Mouse (Mus musculus): ENCODE results near the gene H2afz. TPM values are rescaled to one million over a fixed set of nuclear protein-coding genes. Genes with fewer than 3 reads are reported as not detected.
"Not testable (repeated sequence)": the region's sequence is repeated elsewhere in the genome, so short reads cannot be mapped to it uniquely, and the experiment has no call there.

The H2afz gene
- polyA plus RNA-seq, 1 experiment from 2014 or later = 3,387 TPM

DNA sequence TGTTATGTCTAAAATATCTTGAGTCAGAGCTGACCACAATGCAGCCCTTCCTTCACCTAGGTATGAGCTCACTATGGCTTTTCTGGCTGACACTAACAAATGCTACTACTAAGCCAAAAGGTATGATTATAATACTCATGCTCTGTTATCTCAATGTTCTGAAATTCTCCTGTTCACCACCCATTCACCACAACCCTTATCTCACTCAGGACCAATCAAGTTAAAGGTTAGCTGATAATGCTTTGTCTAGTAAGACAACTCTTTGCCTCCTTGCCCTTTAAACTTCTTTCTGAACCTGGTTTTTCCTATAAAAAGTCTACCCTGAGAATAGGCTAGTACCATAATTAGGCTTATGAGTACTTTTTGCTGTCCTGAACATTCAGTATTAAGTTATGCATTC, 26.1 kb upstream of the H2afz start:
- Histone ChIP-seq H3K27me3 (ENCODE audit: control insufficient read depth, insufficient read depth, low read length) (no peaks in the 10 kb centered on the region), H3K4me1 (ENCODE audit: control insufficient read depth, insufficient read depth, low read length) (no peaks in the 10 kb centered on the region), H3K9me3 (ENCODE audit: control insufficient read depth, low read length) (no peaks in the 10 kb centered on the region), H3K27ac (ENCODE audit: low read depth, low read length) (no peak overlapping the region), H3K36me3 (ENCODE audit: control insufficient read depth, insufficient read depth, low read length) (no peaks in the 10 kb centered on the region), H3K4me2 (no peak overlapping the region), H3K9ac (ENCODE audit: low read length) (no peak overlapping the region), H3K4me3 (ENCODE audit: low read depth, low read length) (no peak overlapping the region)
- ATAC-seq (ENCODE audit: low FRiP score) (no peak), DNase-seq (ENCODE audit: low spot score, missing footprints) (no peak)

DNA sequence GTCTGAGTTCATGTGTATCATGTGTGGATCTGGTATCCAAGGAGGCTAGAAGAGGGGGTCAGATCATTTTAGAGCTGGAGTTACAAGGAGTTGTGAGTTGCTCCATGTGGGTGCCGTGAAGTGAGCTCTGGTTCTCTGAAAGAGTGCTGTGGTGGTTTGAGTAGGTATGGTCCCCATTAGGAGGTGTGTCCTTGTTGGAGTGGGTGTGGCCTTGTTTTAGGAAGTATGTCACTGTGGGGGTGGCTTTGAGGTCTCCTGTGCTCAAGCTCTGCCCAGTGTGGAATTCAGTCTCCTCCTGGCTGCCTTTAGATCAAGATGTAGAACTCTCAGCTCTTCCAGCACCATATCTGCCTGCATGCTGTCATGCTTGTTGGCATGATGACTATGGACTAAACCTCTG, 21.3 kb upstream of the H2afz start:
- Histone ChIP-seq H3K36me3 (ENCODE audit: control insufficient read depth, insufficient read depth, low read length) (no peaks in the 10 kb centered on the region), H3K27me3 (ENCODE audit: control insufficient read depth, insufficient read depth, low read length) (no peaks in the 10 kb centered on the region), H3K4me3 (ENCODE audit: low read depth, low read length) (no peak overlapping the region), H3K9me3 (ENCODE audit: control insufficient read depth, low read length) (no peaks in the 10 kb centered on the region), H3K4me2 (no peak overlapping the region), H3K4me1 (ENCODE audit: control insufficient read depth, insufficient read depth, low read length) (peaks cover under 1% of the 10 kb centered on the region; the same call in 1 of the 2 replicates), H3K27ac (ENCODE audit: low read depth, low read length) (no peak overlapping the region), H3K9ac (ENCODE audit: low read length) (no peak overlapping the region)
- WGBS = 90% methylated on average over 1 of the region's 1 CpGs
- ATAC-seq (ENCODE audit: low FRiP score) (no peak), DNase-seq (ENCODE audit: low spot score, missing footprints) (no peak)

DNA sequence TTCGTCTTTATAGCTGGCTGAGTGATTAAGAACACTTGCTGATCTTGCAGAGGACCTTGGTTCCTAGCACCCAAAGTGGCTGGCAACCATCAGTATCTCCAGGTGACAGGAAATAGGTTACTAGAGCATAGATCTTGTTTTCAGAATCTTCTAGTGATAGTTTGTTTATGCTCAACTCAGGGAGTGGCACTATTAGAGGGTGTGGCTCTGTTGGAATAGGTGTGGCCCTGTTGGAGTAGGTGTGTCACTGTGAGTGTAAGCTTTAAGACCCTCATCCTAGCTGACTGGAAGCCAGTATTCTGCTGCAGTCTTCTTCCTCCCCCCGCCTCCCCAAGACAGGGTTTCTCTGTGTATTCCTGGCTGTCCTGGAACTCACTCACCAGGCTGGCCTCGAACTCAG, 20.0 kb upstream of the H2afz start:
- no peaks in the 10 kb centered on the region for H3K27me3 ChIP-seq (ENCODE audit: control insufficient read depth, insufficient read depth, low read length)
- no peaks in the 10 kb centered on the region for H3K9me3 ChIP-seq (ENCODE audit: control insufficient read depth, low read length)
- WGBS = 86% methylated on average over 3 of the region's 3 CpGs
- no peak overlapping the region for H3K4me2 ChIP-seq
- no peak overlapping the region for H3K9ac ChIP-seq (ENCODE audit: low read length)
- DNase-seq (ENCODE audit: low spot score, missing footprints) = no peak
- peaks cover 2% of the 10 kb centered on the region; the same call in 1 of the 2 replicates for H3K4me1 ChIP-seq (ENCODE audit: control insufficient read depth, insufficient read depth, low read length)
- ATAC-seq (ENCODE audit: low FRiP score) = no peak
- H3K4me3 ChIP-seq (ENCODE audit: low read depth, low read length) = no peak overlapping the region
- no peak overlapping the region for H3K27ac ChIP-seq (ENCODE audit: low read depth, low read length)
- no peaks in the 10 kb centered on the region for H3K36me3 ChIP-seq (ENCODE audit: control insufficient read depth, insufficient read depth, low read length)

DNA sequence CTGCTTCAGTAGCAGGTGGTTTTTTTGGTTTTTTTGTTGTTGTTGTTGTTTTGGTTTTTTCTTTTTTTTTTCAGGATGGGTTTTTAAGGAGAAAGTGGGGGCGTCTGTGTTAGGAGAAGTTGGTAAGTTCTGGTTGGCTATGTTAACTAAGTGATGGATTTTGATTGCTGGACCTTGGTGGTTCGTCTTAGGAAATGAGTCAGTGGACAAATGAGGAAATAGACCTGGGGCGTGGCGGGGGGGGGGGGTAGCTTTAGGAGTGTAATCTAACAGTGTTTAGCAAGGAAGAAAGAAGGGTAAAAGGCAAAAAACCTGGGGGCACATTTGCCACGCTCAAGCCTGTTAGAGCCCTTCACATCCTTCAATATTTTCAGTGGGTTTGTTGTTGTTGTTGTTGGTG, 17.7 kb upstream of the H2afz start:
- Histone ChIP-seq H3K36me3 (ENCODE audit: control insufficient read depth, insufficient read depth, low read length) (no peaks in the 10 kb centered on the region), H3K4me3 (ENCODE audit: low read depth, low read length) (no peak overlapping the region), H3K4me1 (ENCODE audit: control insufficient read depth, insufficient read depth, low read length) (peaks cover 2% of the 10 kb centered on the region; the same call in 1 of the 2 replicates), H3K27me3 (ENCODE audit: control insufficient read depth, insufficient read depth, low read length) (no peaks in the 10 kb centered on the region), H3K27ac (ENCODE audit: low read depth, low read length) (no peak overlapping the region), H3K4me2 (no peak overlapping the region), H3K9ac (ENCODE audit: low read length) (no peak overlapping the region), H3K9me3 (ENCODE audit: control insufficient read depth, low read length) (no peaks in the 10 kb centered on the region)
- DNase-seq (ENCODE audit: low spot score, missing footprints) = no peak
- no peak for ATAC-seq (ENCODE audit: low FRiP score)
- WGBS = 83% methylated on average over 4 of the region's 5 CpGs

DNA sequence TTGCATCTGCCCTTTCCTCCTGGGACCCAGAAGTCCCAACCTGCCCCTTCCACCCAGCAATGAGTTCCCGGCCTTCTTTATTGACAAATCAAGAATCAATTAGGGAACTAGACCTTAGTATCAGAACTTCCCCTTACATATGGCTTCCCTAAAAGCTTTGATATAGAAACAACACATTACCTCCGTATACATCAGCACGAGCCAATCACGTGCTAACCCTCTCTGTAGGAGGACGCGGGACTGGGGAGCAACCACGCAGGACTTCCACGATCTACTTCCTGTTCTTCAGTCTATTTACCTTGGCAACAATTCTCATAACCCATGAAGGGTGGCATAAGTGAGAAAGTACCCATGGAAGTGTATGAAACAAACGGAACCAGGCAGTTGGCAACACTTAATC, 15.9 kb upstream of the H2afz start:
- H3K9ac ChIP-seq (ENCODE audit: low read length) = no peak overlapping the region
- 92% methylated on average over 9 of the region's 9 CpGs for WGBS
- no peak for DNase-seq (ENCODE audit: low spot score, missing footprints)
- H3K36me3 ChIP-seq (ENCODE audit: control insufficient read depth, insufficient read depth, low read length) = no peaks in the 10 kb centered on the region
- no peak overlapping the region for H3K4me2 ChIP-seq
- no peaks in the 10 kb centered on the region for H3K27me3 ChIP-seq (ENCODE audit: control insufficient read depth, insufficient read depth, low read length)
- no peaks in the 10 kb centered on the region for H3K9me3 ChIP-seq (ENCODE audit: control insufficient read depth, low read length)
- no peak for ATAC-seq (ENCODE audit: low FRiP score)
- peaks cover 2% of the 10 kb centered on the region; the same call in 1 of the 2 replicates for H3K4me1 ChIP-seq (ENCODE audit: control insufficient read depth, insufficient read depth, low read length)
- H3K27ac ChIP-seq (ENCODE audit: low read depth, low read length) = no peak overlapping the region
- no peak overlapping the region for H3K4me3 ChIP-seq (ENCODE audit: low read depth, low read length)

DNA sequence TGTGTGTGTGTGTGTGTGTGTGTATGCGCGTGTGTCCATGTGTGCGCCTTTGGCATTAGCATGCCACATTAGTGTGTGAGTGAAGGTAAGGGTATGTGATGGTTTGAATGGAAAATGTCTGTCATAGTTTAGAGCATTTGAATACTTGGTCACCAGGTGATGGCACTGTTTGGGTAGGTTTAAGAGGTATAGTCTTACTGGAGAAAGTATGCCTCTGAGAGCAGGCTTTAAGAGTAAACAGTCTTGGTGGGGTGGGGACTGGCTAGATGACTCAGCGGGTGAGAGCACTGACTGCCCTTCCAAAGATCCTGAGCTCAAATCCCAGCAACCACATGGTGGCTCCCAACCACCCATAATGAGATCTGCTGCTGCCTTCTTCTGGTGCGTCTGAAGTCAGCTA, 14.6 kb upstream of the H2afz start:
- H3K9me3 ChIP-seq (ENCODE audit: control insufficient read depth, low read length) = no peaks in the 10 kb centered on the region
- H3K4me2 ChIP-seq = no peak overlapping the region
- no peaks in the 10 kb centered on the region for H3K27me3 ChIP-seq (ENCODE audit: control insufficient read depth, insufficient read depth, low read length)
- no peak overlapping the region for H3K27ac ChIP-seq (ENCODE audit: low read depth, low read length)
- H3K4me1 ChIP-seq (ENCODE audit: control insufficient read depth, insufficient read depth, low read length) = peaks cover 2% of the 10 kb centered on the region; the same call in 1 of the 2 replicates
- H3K9ac ChIP-seq (ENCODE audit: low read length) = no peak overlapping the region
- H3K4me3 ChIP-seq (ENCODE audit: low read depth, low read length) = no peak overlapping the region
- no peak for DNase-seq (ENCODE audit: low spot score, missing footprints)
- ATAC-seq (ENCODE audit: low FRiP score) = no peak
- no peaks in the 10 kb centered on the region for H3K36me3 ChIP-seq (ENCODE audit: control insufficient read depth, insufficient read depth, low read length)
- WGBS = 88% methylated on average over 5 of the region's 5 CpGs

DNA sequence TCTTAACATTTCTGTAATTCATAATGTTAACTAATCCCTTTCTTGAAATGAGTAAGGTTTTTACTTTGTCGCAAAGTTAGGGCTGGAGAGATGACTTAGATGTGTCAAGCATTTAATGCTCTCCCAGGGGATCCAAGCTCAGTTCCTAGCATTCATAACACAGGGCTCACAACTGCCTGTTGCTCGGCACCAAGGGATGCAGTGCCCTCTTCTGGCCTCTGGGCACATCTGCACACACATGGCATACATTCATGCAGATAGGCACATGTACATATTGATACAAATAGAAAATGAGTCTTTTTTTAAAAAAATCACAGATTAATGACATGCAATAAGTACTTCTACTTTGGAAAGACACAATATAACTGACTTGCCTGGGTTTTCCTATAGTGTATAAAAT, 13.1 kb upstream of the H2afz start:
- Histone ChIP-seq H3K9ac (ENCODE audit: low read length) (no peak overlapping the region), H3K27me3 (ENCODE audit: control insufficient read depth, insufficient read depth, low read length) (no peaks in the 10 kb centered on the region), H3K4me2 (no peak overlapping the region), H3K4me1 (ENCODE audit: control insufficient read depth, insufficient read depth, low read length) (peaks cover 2% of the 10 kb centered on the region; the same call in 1 of the 2 replicates), H3K27ac (ENCODE audit: low read depth, low read length) (no peak overlapping the region), H3K9me3 (ENCODE audit: control insufficient read depth, low read length) (no peaks in the 10 kb centered on the region), H3K36me3 (ENCODE audit: control insufficient read depth, insufficient read depth, low read length) (no peaks in the 10 kb centered on the region), H3K4me3 (ENCODE audit: low read depth, low read length) (no peak overlapping the region)
- 92% methylated on average over 2 of the region's 2 CpGs for WGBS
- no peak for ATAC-seq (ENCODE audit: low FRiP score)
- DNase-seq (ENCODE audit: low spot score, missing footprints) = no peak

DNA sequence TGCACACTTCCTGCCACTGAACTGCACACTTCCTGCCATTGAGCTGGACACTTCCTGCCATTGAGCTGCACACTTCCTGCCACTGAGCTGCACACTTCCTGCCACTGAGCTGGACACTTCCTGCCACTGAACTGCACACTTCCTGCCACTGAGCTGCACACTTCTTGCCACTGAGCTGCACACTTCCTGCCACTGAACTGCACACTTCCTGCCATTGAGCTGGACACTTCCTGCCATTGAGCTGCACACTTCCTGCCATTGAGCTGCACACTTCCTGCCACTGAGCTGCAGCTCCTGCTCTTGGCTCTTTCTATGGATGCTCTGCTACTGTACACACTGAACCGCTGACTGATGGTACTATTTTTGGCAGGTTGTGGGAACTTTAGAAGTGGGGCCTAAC, 11.3 kb upstream of the H2afz start:
- not testable (repeated sequence) for H3K27ac ChIP-seq (ENCODE audit: low read depth, low read length); H3K36me3 ChIP-seq (ENCODE audit: control insufficient read depth, insufficient read depth, low read length); H3K9me3 ChIP-seq (ENCODE audit: control insufficient read depth, low read length); H3K27me3 ChIP-seq (ENCODE audit: control insufficient read depth, insufficient read depth, low read length); DNase-seq (ENCODE audit: low spot score, missing footprints); H3K4me3 ChIP-seq (ENCODE audit: low read depth, low read length); H3K4me1 ChIP-seq (ENCODE audit: control insufficient read depth, insufficient read depth, low read length); H3K9ac ChIP-seq (ENCODE audit: low read length); ATAC-seq (ENCODE audit: low FRiP score); H3K4me2 ChIP-seq
- 92% methylated on average over 1 of the region's 1 CpGs for WGBS

DNA sequence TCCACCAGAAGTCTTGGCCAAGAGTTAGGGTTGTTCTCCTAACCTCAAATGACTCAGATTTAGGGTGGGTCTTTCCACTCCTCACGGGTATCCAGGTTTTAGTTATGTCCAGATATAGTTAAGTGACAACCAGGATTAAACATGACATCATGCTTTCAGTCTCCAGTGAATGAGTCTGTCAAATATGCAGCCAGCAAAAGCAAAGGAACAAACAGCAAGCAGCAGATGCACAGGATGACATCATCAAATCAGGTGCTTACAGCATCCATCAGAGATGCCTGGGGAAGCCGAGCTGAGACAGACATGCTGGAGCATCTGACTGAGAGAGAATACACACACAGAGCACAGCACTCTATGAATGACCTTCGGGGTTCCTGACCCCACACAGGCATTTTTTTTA, 9.0 kb upstream of the H2afz start:
- H3K27me3 ChIP-seq (ENCODE audit: control insufficient read depth, insufficient read depth, low read length) = no peaks in the 10 kb centered on the region
- no peaks in the 10 kb centered on the region for H3K36me3 ChIP-seq (ENCODE audit: control insufficient read depth, insufficient read depth, low read length)
- no peak overlapping the region for H3K9ac ChIP-seq (ENCODE audit: low read length)
- H3K27ac ChIP-seq (ENCODE audit: low read depth, low read length) = no peak overlapping the region
- ATAC-seq (ENCODE audit: low FRiP score) = no peak
- 82% methylated on average over 3 of the region's 3 CpGs for WGBS
- H3K4me2 ChIP-seq = no peak overlapping the region
- no peaks in the 10 kb centered on the region for H3K4me1 ChIP-seq (ENCODE audit: control insufficient read depth, insufficient read depth, low read length)
- no peaks in the 10 kb centered on the region for H3K9me3 ChIP-seq (ENCODE audit: control insufficient read depth, low read length)
- no peak for DNase-seq (ENCODE audit: low spot score, missing footprints)
- H3K4me3 ChIP-seq (ENCODE audit: low read depth, low read length) = no peak overlapping the region

DNA sequence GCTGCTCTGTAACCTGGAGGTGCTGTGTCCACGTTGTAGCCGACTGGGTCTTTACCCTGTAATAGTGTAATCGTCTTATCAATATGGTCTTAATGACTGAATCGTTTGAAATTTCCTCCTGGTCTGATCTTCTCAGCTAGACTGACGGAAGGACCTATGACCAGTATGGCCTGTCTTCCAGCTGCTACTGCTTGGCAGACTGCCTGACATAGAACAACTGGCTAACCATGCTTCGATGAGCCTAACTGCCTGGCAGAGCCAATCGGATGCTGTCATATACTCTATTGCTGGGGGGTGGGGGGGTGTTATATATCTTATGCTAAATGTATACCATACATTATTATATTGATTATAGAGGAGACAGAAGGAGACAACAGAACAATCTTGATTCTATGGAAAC, 8.2 kb upstream of the H2afz start:
- DNase-seq (ENCODE audit: low spot score, missing footprints) = no peak

More for the DNA sequence above, 8.2 kb upstream of the H2afz start:
- no peak for ATAC-seq (ENCODE audit: low FRiP score)
- no peak overlapping the region for H3K9ac ChIP-seq (ENCODE audit: low read length)
- no peak overlapping the region for H3K4me3 ChIP-seq (ENCODE audit: low read depth, low read length)
- H3K27ac ChIP-seq (ENCODE audit: low read depth, low read length) = no peak overlapping the region
- H3K4me1 ChIP-seq (ENCODE audit: control insufficient read depth, insufficient read depth, low read length) = no peaks in the 10 kb centered on the region
- 86% methylated on average over 7 of the region's 7 CpGs for WGBS
- no peak overlapping the region for H3K4me2 ChIP-seq
- H3K9me3 ChIP-seq (ENCODE audit: control insufficient read depth, low read length) = no peaks in the 10 kb centered on the region
- H3K27me3 ChIP-seq (ENCODE audit: control insufficient read depth, insufficient read depth, low read length) = no peaks in the 10 kb centered on the region
- H3K36me3 ChIP-seq (ENCODE audit: control insufficient read depth, insufficient read depth, low read length) = no peaks in the 10 kb centered on the region
